Mouse (Mus musculus): ENCODE results near the gene 4921517D22Rik. TPM values are rescaled to one million over a fixed set of nuclear protein-coding genes. Genes with fewer than 3 reads are reported as not detected.

The 4921517D22Rik gene
- not detected in 2 replicates for polyA plus RNA-seq (2012; rRNA removed)
- polyA plus RNA-seq (2014; fragmentation: Nextera tagmentation; extraction: Ambion mirVana): not detected in 2 replicates

DNA sequence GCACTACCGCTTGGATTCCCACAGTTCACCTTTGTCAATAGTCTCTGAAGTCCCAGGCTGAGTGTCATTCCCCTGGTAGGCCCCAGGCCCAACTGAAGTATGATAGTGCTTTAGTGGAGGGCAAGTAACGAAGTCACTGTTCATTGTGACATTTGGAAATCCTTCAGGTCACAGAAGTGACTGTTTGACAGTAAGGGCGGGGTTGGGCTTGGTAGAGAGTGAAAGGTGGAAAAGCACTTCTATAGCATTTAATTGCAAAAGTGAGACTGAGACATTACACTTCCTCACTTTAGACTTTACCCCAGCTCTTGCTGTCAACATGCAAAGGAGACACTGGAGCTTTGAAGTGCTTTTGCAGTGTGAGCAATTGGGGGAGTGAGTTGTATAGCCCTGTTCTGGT lies at the start of gene 4921517D22Rik:
4921517D22Rik (minus strand) TSS at position 101 of the 400 bp plus-strand sequence.
- ATAC-seq (ENCODE audit: insufficient read depth): no peak
- no peak within 1 kb of the TSS for H3K4me2 ChIP-seq (ENCODE audit: low read depth)
- WGBS (ENCODE audit: insufficient replicate concordance): 61% methylated on average over 3 of the region's 3 CpGs
- no peak for TF ChIP-seq CTCF (IDR thresholded peaks at IDR 0.05; ENCODE audit: low read depth)
- TF ChIP-seq EP300 (IDR thresholded peaks at IDR 0.05; ENCODE audit: low read depth): no peak
- H3K36me3 ChIP-seq (replicated peaks; ENCODE audit: control insufficient read depth, insufficient read depth, low read depth): no peaks in the 10 kb centered on the region
- no peak within 1 kb of the TSS for H3K4me3 ChIP-seq (ENCODE audit: insufficient read depth in 1 of 2, low read depth in 2 of 2, low read length in 2 of 2)
- no peak within 1 kb of the TSS for H3K9ac ChIP-seq (replicated peaks)
- 0 out of 4 replicates have a peak, but pooled peaks cover 0 to 2% of the 10 kb centered on the region in 2 experiments for H3K4me1 ChIP-seq (replicated peaks; ENCODE audit: control insufficient read depth in 2 of 2, insufficient read depth in 2 of 2, low read length in 1 of 2)
- no peaks in the 10 kb centered on the region; the same call in 1 of the 2 replicates for H3K27me3 ChIP-seq (ENCODE audit: control insufficient read depth, insufficient read depth, low read length)
- no peak for DNase-seq (ENCODE audit: low read depth in 3 of 3, low spot score in 3 of 3)
- no peak within 1 kb of the TSS for H3K27ac ChIP-seq
- no peaks in the 10 kb centered on the region for H3K9me3 ChIP-seq (ENCODE audit: control insufficient read depth, low read length)

DNA sequence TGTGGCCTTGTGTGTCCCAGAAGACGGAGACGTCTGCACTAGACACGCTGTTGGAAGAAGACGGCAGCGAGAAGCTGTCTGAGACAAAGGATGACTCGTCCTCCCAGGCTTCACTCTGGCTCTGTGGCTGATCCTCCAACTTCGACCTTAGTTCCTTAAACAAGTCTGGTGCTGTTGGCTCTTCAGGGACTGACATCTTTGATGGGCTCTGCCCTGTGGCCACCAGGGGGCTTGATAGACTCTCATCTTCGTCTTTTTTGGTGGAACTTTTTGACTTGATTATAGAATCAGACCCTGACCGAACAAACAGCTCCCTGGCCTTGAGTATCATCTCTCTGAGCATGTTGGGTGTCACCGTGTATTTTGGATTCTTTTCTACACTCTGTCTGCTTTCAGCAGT lies 47.8 kb upstream of the 4921517D22Rik start:
- peaks cover 40 to 43% of the 10 kb centered on the region in 2 experiments for H3K4me1 ChIP-seq (replicated peaks; ENCODE audit: control insufficient read depth in 2 of 2, insufficient read depth in 2 of 2, low read length in 1 of 2)
- 44% methylated on average over 10 of the region's 10 CpGs for WGBS (ENCODE audit: insufficient replicate concordance)
- no peak overlapping the region; the same call in 1 of the 2 replicates for H3K9ac ChIP-seq (replicated peaks)
- no peak overlapping the region for H3K4me3 ChIP-seq (ENCODE audit: insufficient read depth in 1 of 2, low read depth in 2 of 2, low read length in 2 of 2)
- no peak overlapping the region for H3K27ac ChIP-seq
- no peaks in the 10 kb centered on the region for H3K9me3 ChIP-seq (ENCODE audit: control insufficient read depth, low read length)
- no peaks in the 10 kb centered on the region for H3K27me3 ChIP-seq (ENCODE audit: control insufficient read depth, insufficient read depth, low read length)
- H3K36me3 ChIP-seq (replicated peaks; ENCODE audit: control insufficient read depth, insufficient read depth, low read depth): no peaks in the 10 kb centered on the region
- H3K4me2 ChIP-seq (ENCODE audit: low read depth): no peak overlapping the region
- ATAC-seq (ENCODE audit: insufficient read depth) (no peak), DNase-seq (ENCODE audit: low read depth in 3 of 3, low spot score in 3 of 3) (no peak)
- TF ChIP-seq CTCF (IDR thresholded peaks at IDR 0.05; ENCODE audit: low read depth) (peak; percentile 73), EP300 (IDR thresholded peaks at IDR 0.05; ENCODE audit: low read depth) (no peak)

DNA sequence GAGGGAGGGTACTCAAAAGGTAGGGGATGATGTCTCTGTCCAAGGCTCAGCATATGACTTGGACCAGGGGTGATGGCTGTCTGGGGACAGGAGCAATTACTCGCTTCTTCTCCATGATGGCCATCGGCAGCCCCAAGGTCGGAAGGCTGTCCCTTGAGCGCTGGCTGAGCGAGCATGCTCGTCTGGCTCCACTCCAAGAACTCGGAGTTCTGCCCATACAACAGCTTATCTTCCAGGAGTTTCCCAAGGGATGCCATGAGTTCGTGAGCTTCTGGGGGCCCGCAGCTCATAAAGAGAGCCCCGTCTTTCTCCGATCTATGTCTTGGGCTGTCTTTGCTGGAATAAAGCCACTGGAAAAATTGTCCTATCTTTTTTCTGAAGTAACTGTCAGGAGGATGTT lies 47.2 kb upstream of the 4921517D22Rik start:
- Histone ChIP-seq H3K4me3 (ENCODE audit: insufficient read depth in 1 of 2, low read depth in 2 of 2, low read length in 2 of 2) (no peak overlapping the region), H3K4me2 (ENCODE audit: low read depth) (no peak overlapping the region), H3K27me3 (ENCODE audit: control insufficient read depth, insufficient read depth, low read length) (no peaks in the 10 kb centered on the region), H3K4me1 (replicated peaks; ENCODE audit: control insufficient read depth in 2 of 2, insufficient read depth in 2 of 2, low read length in 1 of 2) (peaks cover 43 to 45% of the 10 kb centered on the region in 2 experiments), H3K9me3 (ENCODE audit: control insufficient read depth, low read length) (no peaks in the 10 kb centered on the region), H3K36me3 (replicated peaks; ENCODE audit: control insufficient read depth, insufficient read depth, low read depth) (no peaks in the 10 kb centered on the region), H3K9ac (replicated peaks) (no peak overlapping the region), H3K27ac (no peak overlapping the region)
- WGBS (ENCODE audit: insufficient replicate concordance): 89% methylated on average over 11 of the region's 11 CpGs
- ATAC-seq (ENCODE audit: insufficient read depth): no peak
- no peak for TF ChIP-seq CTCF (IDR thresholded peaks at IDR 0.05; ENCODE audit: low read depth)
- TF ChIP-seq EP300 (IDR thresholded peaks at IDR 0.05; ENCODE audit: low read depth): no peak
- DNase-seq (ENCODE audit: low read depth in 3 of 3, low spot score in 3 of 3): no peak

DNA sequence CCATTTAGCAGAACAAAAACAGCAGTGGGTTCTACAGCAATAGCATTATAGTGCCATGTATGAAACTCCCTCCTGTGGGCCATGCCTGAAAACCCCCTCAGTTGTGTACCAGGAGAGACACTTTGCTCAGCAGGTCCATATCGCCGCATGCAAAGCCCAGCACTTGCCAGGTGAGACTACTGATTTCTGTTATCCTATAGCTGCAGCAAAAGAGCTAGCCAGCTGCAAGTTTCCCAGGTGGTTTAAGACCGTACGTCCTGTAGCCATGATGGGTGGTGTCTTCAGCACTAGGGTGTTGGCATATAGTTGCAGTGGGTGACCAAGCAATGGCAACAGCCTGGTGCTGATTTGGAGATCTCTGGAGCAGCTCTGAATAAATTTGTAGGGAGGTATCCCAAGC lies 45.5 kb upstream of the 4921517D22Rik start:
- TF ChIP-seq EP300 (IDR thresholded peaks at IDR 0.05; ENCODE audit: low read depth): peak; percentile 98
- TF ChIP-seq CTCF (IDR thresholded peaks at IDR 0.05; ENCODE audit: low read depth): peak; percentile 39; the same call in 1 of the 2 replicates
- Histone ChIP-seq H3K36me3 (replicated peaks; ENCODE audit: control insufficient read depth, insufficient read depth, low read depth) (no peaks in the 10 kb centered on the region), H3K4me2 (ENCODE audit: low read depth) (peak overlapping the region; percentile 55), H3K4me1 (replicated peaks; ENCODE audit: control insufficient read depth in 2 of 2, insufficient read depth in 2 of 2, low read length in 1 of 2) (peaks cover 58 to 59% of the 10 kb centered on the region in 2 experiments), H3K9me3 (ENCODE audit: control insufficient read depth, low read length) (no peaks in the 10 kb centered on the region), H3K4me3 (ENCODE audit: insufficient read depth in 1 of 2, low read depth in 2 of 2, low read length in 2 of 2) (peak overlapping the region in 1 of 2 experiments; percentile 4; a peak in 1 of 4 replicates), H3K27me3 (ENCODE audit: control insufficient read depth, insufficient read depth, low read length) (no peaks in the 10 kb centered on the region), H3K9ac (replicated peaks) (peak overlapping the region; percentile 56), H3K27ac (peak overlapping the region; percentile 89)
- 23% methylated on average over 4 of the region's 4 CpGs for WGBS (ENCODE audit: insufficient replicate concordance)
- ATAC-seq (ENCODE audit: insufficient read depth) (peak; percentile 74), DNase-seq (ENCODE audit: low read depth in 3 of 3, low spot score in 3 of 3) (peak; percentile 80 to 85 (median 82))

DNA sequence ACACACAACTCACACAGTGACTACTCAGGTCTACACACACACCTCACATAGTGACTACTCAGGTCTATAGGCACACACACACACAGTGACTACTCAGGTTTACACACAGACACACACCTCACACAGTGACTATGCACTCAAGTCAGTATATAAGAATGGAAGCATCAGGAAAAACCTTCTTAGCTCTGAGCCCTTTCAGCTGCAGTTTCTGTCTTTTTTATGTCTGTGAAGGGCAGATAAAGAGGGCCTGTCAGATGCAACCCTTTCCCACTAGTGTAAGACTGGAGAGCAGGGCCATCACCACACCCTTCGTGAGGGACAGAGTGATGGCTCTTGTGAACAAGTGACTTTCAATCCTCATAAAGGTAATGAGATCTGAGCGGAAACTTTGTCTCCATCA lies 44.5 kb upstream of the 4921517D22Rik start:
- Histone ChIP-seq H3K4me3 (ENCODE audit: insufficient read depth in 1 of 2, low read depth in 2 of 2, low read length in 2 of 2) (peak overlapping the region; percentile 17 to 29; a peak in 2 of 4 replicates), H3K36me3 (replicated peaks; ENCODE audit: control insufficient read depth, insufficient read depth, low read depth) (no peaks in the 10 kb centered on the region), H3K27me3 (ENCODE audit: control insufficient read depth, insufficient read depth, low read length) (no peaks in the 10 kb centered on the region), H3K9me3 (ENCODE audit: control insufficient read depth, low read length) (no peaks in the 10 kb centered on the region), H3K27ac (peak overlapping the region; percentile 89), H3K4me1 (replicated peaks; ENCODE audit: control insufficient read depth in 2 of 2, insufficient read depth in 2 of 2, low read length in 1 of 2) (peaks cover 63 to 67% of the 10 kb centered on the region in 2 experiments), H3K4me2 (ENCODE audit: low read depth) (peak overlapping the region; percentile 55), H3K9ac (replicated peaks) (peak overlapping the region; percentile 56)
- DNase-seq (ENCODE audit: low read depth in 3 of 3, low spot score in 3 of 3): peak; percentile 82 to 85 (median 84)
- TF ChIP-seq EP300 (IDR thresholded peaks at IDR 0.05; ENCODE audit: low read depth) (peak; percentile 87), CTCF (IDR thresholded peaks at IDR 0.05; ENCODE audit: low read depth) (no peak)
- peak; percentile 86 for ATAC-seq (ENCODE audit: insufficient read depth)
- WGBS (ENCODE audit: insufficient replicate concordance): 20% methylated on average over 2 of the region's 2 CpGs

All from liver, embryonic 14.5 days (tissue).